Mouse (Mus musculus): ENCODE measurements around the gene Ttc8. TPM values are rescaled to one million over a fixed set of nuclear protein-coding genes. Genes with fewer than 3 reads are reported as not detected.

Ttc8 gene
- total RNA-seq (2012; rRNA removed) (4.9 and 5.0 TPM in 2 replicates), total RNA-seq (2014; rRNA removed) (6.8 and 9.4 TPM in 2 replicates), polyA plus RNA-seq (2012; ENCODE audit: insufficient read length, low read depth) (3.2 and 4.5 TPM in 2 replicates)

- Histone ChIP-seq H3K27ac (ENCODE audit: insufficient read depth, low read depth) (no peak within 1 kb of the TSS), H3K27me3 (replicated peaks) (peaks cover 37% of the 10 kb centered on the region), H3K4me2 (ENCODE audit: insufficient read depth, low read depth, poor library complexity, severe bottlenecking) (peak within 1 kb of the TSS; percentile 96), H3K9ac (ENCODE audit: insufficient read depth, low read depth) (peak within 1 kb of the TSS; percentile 51), H3K36me3 (replicated peaks in 1 of 2; ENCODE audit: control insufficient read depth in 1 of 2, insufficient read depth in 1 of 2, low read length in 1 of 2) (no peaks in the 10 kb centered on the region), H3K79me2 (replicated peaks; ENCODE audit: control insufficient read depth, extremely low read depth, insufficient read depth, poor library complexity, severe bottlenecking) (no peaks in the 10 kb centered on the region), H3K4me3 (replicated peaks in 1 of 3; ENCODE audit: low read depth in 2 of 3, low read length in 2 of 3, poor library complexity in 1 of 3) (peak within 1 kb of the TSS; percentile 61 to 72 (median 68)), H3K4me1 (ENCODE audit: control insufficient read depth in 1 of 2, insufficient read depth in 2 of 2) (peaks cover 0 to 11% of the 10 kb centered on the region in 2 experiments; a peak in 2 of 4 replicates), H3K9me3 (replicated peaks; ENCODE audit: low read length) (no peaks in the 10 kb centered on the region)
- TF ChIP-seq MXI1 (IDR thresholded peaks at IDR 0.05; ENCODE audit: low read depth, low read length) (peak; percentile 75), MAZ (IDR thresholded peaks at IDR 0.05; ENCODE audit: low read depth, low read length) (peak; percentile 65; the same call in 1 of the 2 replicates), TBP (conservative IDR thresholded peaks at IDR 0.05; ENCODE audit: low read depth, low read length) (peak; percentile 91), MEF2A (IDR thresholded peaks at IDR 0.05; ENCODE audit: borderline replicate concordance, low read depth, low read length) (peak; percentile 71), KAT2A (IDR thresholded peaks at IDR 0.05; ENCODE audit: insufficient replicate concordance, low read length) (peak; percentile 59; the same call in 1 of the 2 replicates), HCFC1 (IDR thresholded peaks at IDR 0.05; ENCODE audit: low read depth, low read length) (peak; percentile 78), CTCF (conservative IDR thresholded peaks at IDR 0.05 in 1 of 2, IDR thresholded peaks at IDR 0.05 in 1 of 2; ENCODE audit: low read depth in 2 of 2, low read length in 2 of 2) (peak in 1 of 2 experiments; percentile 13; a peak in 1 of 4 replicates), IRF4 (IDR thresholded peaks at IDR 0.05; ENCODE audit: low read depth, low read length) (peak; percentile 36; the same call in 1 of the 2 replicates), ZNF384 (IDR thresholded peaks at IDR 0.05; ENCODE audit: low read depth, low read length) (peak; percentile 96), TCF12 (IDR thresholded peaks at IDR 0.05; ENCODE audit: low read depth, low read length) (peak; percentile 67; the same call in 1 of the 2 replicates), NELFE (IDR thresholded peaks at IDR 0.05; ENCODE audit: low read depth, low read length) (peak; percentile 64; the same call in 1 of the 2 replicates), ELF1 (IDR thresholded peaks at IDR 0.05; ENCODE audit: low read depth, low read length) (no peak), POLR2A (IDR thresholded peaks at IDR 0.05; ENCODE audit: low read depth, low read length) (peak; percentile 80), MYC (IDR thresholded peaks at IDR 0.05; ENCODE audit: low read depth, low read length) (no peak), NRF1 (IDR thresholded peaks at IDR 0.05; ENCODE audit: low read depth, low read length) (peak; percentile 60; the same call in 1 of the 2 replicates), CHD2 (IDR thresholded peaks at IDR 0.05; ENCODE audit: low read length) (no peak), RAD21 (IDR thresholded peaks at IDR 0.05; ENCODE audit: low read depth, low read length) (no peak), SIN3A (IDR thresholded peaks at IDR 0.05; ENCODE audit: low read length) (peak; percentile 91), MAX (IDR thresholded peaks at IDR 0.05; ENCODE audit: low read length) (peak; percentile 100)
- dilution Hi-C loops (cut with MboI; ENCODE audit: extremely low pct_ligation_motif_present, extremely low pct_unique_long_range_greater_than_20kb, low sequenced_read_pairs) (no loop called here), in situ Hi-C loops (cut with MboI; ENCODE audit: low pct_ligation_motif_present, low pct_unique_long_range_greater_than_20kb, low sequenced_read_pairs) (no loop called here)
- DNase-seq (ENCODE audit: extremely low read depth) = peak; percentile 83
These were observed at the start of gene Ttc8 for GRCm38 (mm10) chr12:98920194-98920991. Gene Ttc8, plus strand, starts transcription at chr12:98920574.

DNA sequence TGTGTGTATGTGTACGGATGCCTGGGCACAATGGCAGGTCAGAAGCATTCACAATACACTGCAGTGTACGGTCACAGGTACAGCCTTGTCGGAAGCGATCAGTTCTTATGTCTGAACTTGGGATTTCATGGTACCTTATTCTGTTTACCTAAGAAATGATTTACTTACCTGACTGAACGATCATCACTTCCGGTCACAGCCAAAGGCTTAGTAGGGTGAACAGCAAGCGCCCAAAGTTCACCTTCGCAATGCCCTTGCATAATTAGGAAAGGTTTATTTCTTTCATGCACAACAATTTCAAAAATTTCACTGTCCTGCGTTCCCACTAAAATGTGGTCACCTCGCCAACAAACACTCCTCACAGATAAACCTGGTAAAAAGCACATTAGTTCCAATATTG is 47.5 kb upstream of the Ttc8 start:
- TF ChIP-seq E2F4 (IDR thresholded peaks at IDR 0.05; ENCODE audit: insufficient replicate concordance, low read depth, low read length) (no peak), MXI1 (IDR thresholded peaks at IDR 0.05; ENCODE audit: low read depth, low read length) (no peak), MYC (IDR thresholded peaks at IDR 0.05; ENCODE audit: low read depth, low read length) (no peak), POLR2A (IDR thresholded peaks at IDR 0.05; ENCODE audit: low read depth, low read length) (no peak), ELF1 (IDR thresholded peaks at IDR 0.05; ENCODE audit: low read depth, low read length) (no peak), NELFE (IDR thresholded peaks at IDR 0.05; ENCODE audit: low read depth, low read length) (no peak), TCF12 (IDR thresholded peaks at IDR 0.05; ENCODE audit: low read depth, low read length) (no peak), ZC3H11A (IDR thresholded peaks at IDR 0.05; ENCODE audit: low read depth, low read length) (no peak), CHD2 (IDR thresholded peaks at IDR 0.05; ENCODE audit: low read length) (no peak), ZNF384 (IDR thresholded peaks at IDR 0.05; ENCODE audit: low read depth, low read length) (no peak), NRF1 (IDR thresholded peaks at IDR 0.05; ENCODE audit: low read depth, low read length) (no peak), SIN3A (IDR thresholded peaks at IDR 0.05; ENCODE audit: low read length) (no peak), KAT2A (IDR thresholded peaks at IDR 0.05; ENCODE audit: insufficient replicate concordance, low read length) (no peak), ETS1 (conservative IDR thresholded peaks at IDR 0.05; ENCODE audit: low read depth, low read length) (no peak), RAD21 (IDR thresholded peaks at IDR 0.05; ENCODE audit: low read depth, low read length) (no peak), MAFK (IDR thresholded peaks at IDR 0.05; ENCODE audit: insufficient replicate concordance, low read length) (no peak)
- no peaks in the 10 kb centered on the region for H3K4me1 ChIP-seq (ENCODE audit: control insufficient read depth in 1 of 2, insufficient read depth in 2 of 2)
- H3K9ac ChIP-seq (ENCODE audit: insufficient read depth, low read depth) = no peak overlapping the region
- in situ Hi-C loops (cut with MboI; ENCODE audit: low pct_ligation_motif_present, low pct_unique_long_range_greater_than_20kb, low sequenced_read_pairs) = no loop called here
- DNase-seq (ENCODE audit: extremely low read depth) = no peak
- H3K36me3 ChIP-seq (replicated peaks in 1 of 2; ENCODE audit: control insufficient read depth in 1 of 2, insufficient read depth in 1 of 2, low read length in 1 of 2) = no peaks in the 10 kb centered on the region
- no peaks in the 10 kb centered on the region for H3K27me3 ChIP-seq (replicated peaks)
- no peaks in the 10 kb centered on the region for H3K79me2 ChIP-seq (replicated peaks; ENCODE audit: control insufficient read depth, extremely low read depth, insufficient read depth, poor library complexity, severe bottlenecking)
- no peak overlapping the region for H3K4me3 ChIP-seq (replicated peaks in 1 of 3; ENCODE audit: low read depth in 2 of 3, low read length in 2 of 3, poor library complexity in 1 of 3)
- no peaks in the 10 kb centered on the region for H3K9me3 ChIP-seq (replicated peaks; ENCODE audit: low read length)
- dilution Hi-C loops (cut with MboI; ENCODE audit: extremely low pct_ligation_motif_present, extremely low pct_unique_long_range_greater_than_20kb, low sequenced_read_pairs) = no loop called here
- H3K4me2 ChIP-seq (ENCODE audit: insufficient read depth, low read depth, poor library complexity, severe bottlenecking) = no peak overlapping the region
- H3K27ac ChIP-seq (ENCODE audit: insufficient read depth, low read depth) = no peak overlapping the region

Measured in CH12.LX (cell line).